Mouse (Mus musculus) stomach, postnatal 0 days (tissue): ENCODE measurements around the gene Cd22. TPM values are rescaled to one million over a fixed set of nuclear protein-coding genes. Genes with fewer than 3 reads are reported as not detected.

Source experiments
- ATAC-seq: fragments of 200-750 bp; cut with Nextera tagmentation; 2 replicates; pipeline ENCODE4 v1.8.0; 2017; ENCODE audit not compliant: low FRiP score, low TSS enrichment
- DNase-seq: peaks from one replicate; pipeline ENCODE4 v3.0.0-alpha.2; 2016; ENCODE audit warnings: low spot score
- H3K27ac ChIP-seq: fragments of 300-500 bp; sonication (generic); replicated peaks from 2 replicates; pipeline ENCODE4 v1.5.1; 2014; ENCODE audit warnings: mild to moderate bottlenecking, control low read depth
- H3K27me3 ChIP-seq: fragments of 300-500 bp; sonication (generic); 2 replicates; pipeline ENCODE4 v1.6.1; 2014; ENCODE audit warnings: low read length; ENCODE audit not compliant: control insufficient read depth, insufficient read depth
- H3K36me3 ChIP-seq: fragments of 300-500 bp; sonication (generic); 2 replicates; pipeline ENCODE4 v1.6.1; 2014; ENCODE audit warnings: low read length, mixed read lengths; ENCODE audit not compliant: control insufficient read depth, insufficient read depth
- H3K4me1 ChIP-seq: fragments of 300-500 bp; sonication (generic); replicated peaks from 2 replicates; pipeline ENCODE4 v1.6.1; 2014; ENCODE audit warnings: antibody characterized with exemption; ENCODE audit not compliant: control insufficient read depth, insufficient read depth
- H3K4me2 ChIP-seq: fragments of 300-500 bp; sonication (generic); replicated peaks from 2 replicates; pipeline ENCODE4 v1.6.1; 2014; ENCODE audit warnings: low read depth, mild to moderate bottlenecking, control low read depth, moderate library complexity
- H3K4me3 ChIP-seq: fragments of 300-500 bp; sonication (generic); 2 replicates; pipeline ENCODE4 v1.5.1; 2014; ENCODE audit warnings: low read depth, low read length, control low read depth
- H3K9ac ChIP-seq: fragments of 300-500 bp; sonication (generic); 2 replicates; pipeline ENCODE4 v1.6.1; 2014; ENCODE audit warnings: mild to moderate bottlenecking, low read length, control low read depth, mixed read lengths
- H3K9me3 ChIP-seq: fragments of 300-500 bp; sonication (generic); 2 replicates; pipeline ENCODE4 v1.6.1; 2016; ENCODE audit warnings: low read length; ENCODE audit not compliant: control insufficient read depth
- CTCF ChIP-seq: IDR thresholded peaks from 2 replicates; pipeline ENCODE4 v1.5.1; 2016; ENCODE audit warnings: antibody characterized with exemption, low read depth, mild to moderate bottlenecking, moderate library complexity
- EP300 ChIP-seq: optimal IDR thresholded peaks from 2 replicates; pipeline ENCODE3; 2016; ENCODE audit warnings: antibody characterized with exemption
- WGBS: fragments of 180-500 bp; shearing (Covaris S2); extraction: QIAGEN DNeasy Blood & Tissue Kit; methylation state at CpG from one replicate; pipeline ENCODE4 v1.1.7; 2014; 5-methylcytosine and 5-hydroxymethylcytosine counted together
- polyA plus RNA-seq: library from polyadenylated mRNA; unstranded; fragments of >200 nt; fragmentation: Nextera tagmentation; extraction: Ambion mirVana; gene quantifications from 2 replicates; pipeline ENCODE4 v1.2.1, GENCODE M21; 2015

Cd22 gene
- polyA plus RNA-seq, 1 experiment from 2014 or later, result 0.05 TPM

- Histone ChIP-seq H3K4me1 (no peaks in the 10 kb centered on the region), H3K27ac (no peak within 1 kb of the TSS), H3K9ac (no peak within 1 kb of the TSS), H3K36me3 (no peaks in the 10 kb centered on the region), H3K9me3 (no peaks in the 10 kb centered on the region), H3K4me2 (no peak within 1 kb of the TSS), H3K4me3 (no peak within 1 kb of the TSS), H3K27me3 (no peaks in the 10 kb centered on the region)
- no peak for DNase-seq
- no peak for ATAC-seq
- 78% methylated on average over 12 of the region's 12 CpGs for WGBS
- TF ChIP-seq CTCF, result no peak
- no peak for TF ChIP-seq EP300
These were observed 18.7 kb downstream of the Cd22 start, which contains the start of gene Ffar1 for GRCm38 (mm10) chr7:30861464-30861863. Gene Ffar1 (minus strand): TSS chr7:30861564.

GRCm38 (mm10) chr7:30859635-30860402 is 20.3 kb downstream of the Cd22 start:
- 11% methylated on average over 15 of the region's 16 CpGs for WGBS
- H3K27ac ChIP-seq, result no peak overlapping the region
- no peaks in the 10 kb centered on the region for H3K27me3 ChIP-seq
- peak overlapping the region; percentile 40 for H3K4me2 ChIP-seq
- no peak overlapping the region for H3K4me3 ChIP-seq
- peak; percentile 33 for ATAC-seq
- DNase-seq, result peak; percentile 75
- TF ChIP-seq CTCF, result peak; percentile 82
- no peak for TF ChIP-seq EP300
- no peak overlapping the region for H3K9ac ChIP-seq
- no peaks in the 10 kb centered on the region for H3K4me1 ChIP-seq
- H3K36me3 ChIP-seq, result no peaks in the 10 kb centered on the region
- no peaks in the 10 kb centered on the region for H3K9me3 ChIP-seq

GRCm38 (mm10) chr7:30859290-30859634 is 20.9 kb downstream of the Cd22 start:
- no peaks in the 10 kb centered on the region for H3K36me3 ChIP-seq
- H3K27me3 ChIP-seq, result no peaks in the 10 kb centered on the region
- H3K27ac ChIP-seq, result no peak overlapping the region
- ATAC-seq (peak; percentile 56), DNase-seq (peak; percentile 84)
- no peak overlapping the region for H3K4me2 ChIP-seq
- H3K9me3 ChIP-seq, result no peaks in the 10 kb centered on the region
- H3K9ac ChIP-seq, result no peak overlapping the region
- no peak overlapping the region for H3K4me3 ChIP-seq
- H3K4me1 ChIP-seq, result no peaks in the 10 kb centered on the region
- peak; percentile 92 for TF ChIP-seq CTCF
- TF ChIP-seq EP300, result no peak

GRCm38 (mm10) chr7:30857746-30858145 is 22.4 kb downstream of the Cd22 start:
- no peak overlapping the region for H3K4me2 ChIP-seq
- no peaks in the 10 kb centered on the region for H3K36me3 ChIP-seq
- 66% methylated on average over 1 of the region's 1 CpGs for WGBS
- no peaks in the 10 kb centered on the region for H3K4me1 ChIP-seq
- H3K27ac ChIP-seq, result no peak overlapping the region
- no peak overlapping the region for H3K4me3 ChIP-seq
- ATAC-seq, result no peak
- no peaks in the 10 kb centered on the region for H3K9me3 ChIP-seq
- DNase-seq, result no peak
- H3K9ac ChIP-seq, result no peak overlapping the region
- no peaks in the 10 kb centered on the region for H3K27me3 ChIP-seq
- TF ChIP-seq EP300, result no peak
- TF ChIP-seq CTCF, result no peak

- TF ChIP-seq CTCF (no peak), EP300 (no peak)
- Histone ChIP-seq H3K4me3 (no peak within 1 kb of the TSS), H3K9ac (no peak within 1 kb of the TSS), H3K9me3 (no peaks in the 10 kb centered on the region), H3K27me3 (no peaks in the 10 kb centered on the region), H3K4me1 (no peaks in the 10 kb centered on the region), H3K4me2 (no peak within 1 kb of the TSS), H3K27ac (no peak within 1 kb of the TSS), H3K36me3 (no peaks in the 10 kb centered on the region)
- DNase-seq (no peak), ATAC-seq (no peak)
- 65% methylated on average over 6 of the region's 6 CpGs for WGBS
These were observed 24.1 kb downstream of the Cd22 start, which contains the start of gene Ffar3 for GRCm38 (mm10) chr7:30856078-30856477. Gene Ffar3 (minus strand): TSS chr7:30856178.

GRCm38 (mm10) chr7:30851421-30851820 is 28.7 kb downstream of the Cd22 start:
- Histone ChIP-seq H3K4me2 (no peak overlapping the region), H3K4me1 (no peaks in the 10 kb centered on the region), H3K27me3 (no peaks in the 10 kb centered on the region), H3K4me3 (no peak overlapping the region), H3K9me3 (no peaks in the 10 kb centered on the region), H3K9ac (no peak overlapping the region), H3K36me3 (no peaks in the 10 kb centered on the region), H3K27ac (no peak overlapping the region)
- TF ChIP-seq CTCF (no peak), EP300 (no peak)
- DNase-seq (no peak), ATAC-seq (no peak)
- 83% methylated on average over 1 of the region's 1 CpGs for WGBS
